Mouse (Mus musculus): ENCODE measurements at regions not wholly inside any gene's neighbourhood (a gene's known extent, or its start where the extent isn't known, plus 50 kb on each side); places are given as distances from the start of the nearest gene placed in this dataset.

GRCm38 (mm10) chr1:45575131-45575530, 72.0 kb upstream of the Col5a2 start:
- Histone ChIP-seq H3K9me3 (ENCODE audit: control insufficient read depth, low read length) (no peaks in the 10 kb centered on the region), H3K4me2 (ENCODE audit: low read length) (no peak overlapping the region), H3K27ac (ENCODE audit: low read length) (no peak overlapping the region), H3K36me3 (ENCODE audit: control insufficient read depth, insufficient read depth) (no peaks in the 10 kb centered on the region), H3K9ac (replicated peaks; ENCODE audit: low read depth, low read length) (no peak overlapping the region), H3K27me3 (replicated peaks; ENCODE audit: control insufficient read depth, insufficient read depth, low read length) (no peaks in the 10 kb centered on the region), H3K4me1 (replicated peaks; ENCODE audit: control insufficient read depth, insufficient read depth, low read length) (no peaks in the 10 kb centered on the region), H3K4me3 (replicated peaks; ENCODE audit: low read length) (no peak overlapping the region)
- WGBS = 2% methylated on average over 3 of the region's 3 CpGs
- no peak for ATAC-seq

DNA sequence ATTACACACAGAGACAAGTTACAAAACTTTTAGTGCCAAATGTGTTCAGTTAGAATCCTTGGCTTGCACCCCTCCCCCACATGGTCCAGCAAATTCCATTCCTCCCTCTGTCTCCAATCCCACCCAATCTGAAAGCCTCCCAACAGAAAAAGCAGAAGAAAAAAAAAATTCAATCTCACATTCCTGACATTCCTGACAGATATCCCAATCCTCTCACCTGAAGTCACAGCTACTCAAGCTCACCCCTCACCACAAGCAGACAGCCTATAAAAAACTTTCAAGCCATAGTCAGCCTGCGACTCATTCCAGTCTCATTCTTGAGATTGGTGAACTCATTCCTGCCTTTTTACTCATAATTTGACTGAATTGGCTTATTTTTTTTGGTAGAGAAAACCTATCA, 77.4 kb upstream of the Col5a2 start:
- WGBS = 97% methylated on average over 1 of the region's 1 CpGs
- no peak for ATAC-seq
- Histone ChIP-seq H3K4me1 (replicated peaks; ENCODE audit: control insufficient read depth, insufficient read depth, low read length) (no peaks in the 10 kb centered on the region), H3K27me3 (replicated peaks; ENCODE audit: control insufficient read depth, insufficient read depth, low read length) (no peaks in the 10 kb centered on the region), H3K9ac (replicated peaks; ENCODE audit: low read depth, low read length) (no peak overlapping the region), H3K9me3 (ENCODE audit: control insufficient read depth, low read length) (no peaks in the 10 kb centered on the region), H3K4me2 (ENCODE audit: low read length) (no peak overlapping the region), H3K36me3 (ENCODE audit: control insufficient read depth, insufficient read depth) (no peaks in the 10 kb centered on the region), H3K4me3 (replicated peaks; ENCODE audit: low read length) (no peak overlapping the region), H3K27ac (ENCODE audit: low read length) (no peak overlapping the region)

DNA sequence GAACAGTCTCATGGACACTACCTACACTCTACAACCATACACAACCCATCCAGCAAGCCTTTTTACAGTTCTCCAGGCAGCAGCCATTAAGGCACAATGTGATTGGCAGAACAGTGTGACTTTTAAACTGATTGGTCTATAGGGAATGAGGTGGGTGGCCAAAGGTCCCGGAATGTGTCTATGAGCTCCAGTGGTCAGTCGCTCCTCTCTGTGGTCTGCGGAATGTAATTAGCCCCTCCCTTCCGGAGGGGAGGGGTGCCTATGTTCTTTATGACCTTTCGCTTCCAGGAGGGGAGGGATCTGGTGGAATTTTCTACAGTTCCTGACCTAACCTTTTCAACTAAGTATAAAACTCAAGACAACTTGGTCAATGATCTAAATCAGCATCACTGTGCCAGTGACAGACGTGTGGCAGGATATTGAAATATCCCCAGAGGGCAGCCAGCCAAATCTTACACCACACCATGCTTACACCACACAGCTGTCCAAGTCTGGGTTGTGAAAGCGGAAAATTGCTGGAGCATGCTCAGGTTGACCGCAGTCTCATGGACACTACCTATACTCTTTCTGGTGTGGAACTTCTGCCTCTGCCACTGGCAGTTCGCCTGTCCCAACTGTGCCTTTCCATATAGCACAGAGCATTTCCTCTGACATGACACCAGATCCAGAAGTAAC, 84.4 kb upstream of the Col5a2 start:
- H3K27me3 ChIP-seq (replicated peaks; ENCODE audit: control insufficient read depth, insufficient read depth, low read length) = no peaks in the 10 kb centered on the region
- no peaks in the 10 kb centered on the region for H3K9me3 ChIP-seq (ENCODE audit: control insufficient read depth, low read length)
- H3K27ac ChIP-seq (ENCODE audit: low read length) = no peak overlapping the region
- no peaks in the 10 kb centered on the region for H3K4me1 ChIP-seq (replicated peaks; ENCODE audit: control insufficient read depth, insufficient read depth, low read length)
- no peaks in the 10 kb centered on the region for H3K36me3 ChIP-seq (ENCODE audit: control insufficient read depth, insufficient read depth)
- WGBS = 80% methylated on average over 9 of the region's 9 CpGs
- no peak for ATAC-seq
- no peak overlapping the region for H3K9ac ChIP-seq (replicated peaks; ENCODE audit: low read depth, low read length)
- no peak overlapping the region for H3K4me3 ChIP-seq (replicated peaks; ENCODE audit: low read length)
- no peak overlapping the region for H3K4me2 ChIP-seq (ENCODE audit: low read length)

DNA sequence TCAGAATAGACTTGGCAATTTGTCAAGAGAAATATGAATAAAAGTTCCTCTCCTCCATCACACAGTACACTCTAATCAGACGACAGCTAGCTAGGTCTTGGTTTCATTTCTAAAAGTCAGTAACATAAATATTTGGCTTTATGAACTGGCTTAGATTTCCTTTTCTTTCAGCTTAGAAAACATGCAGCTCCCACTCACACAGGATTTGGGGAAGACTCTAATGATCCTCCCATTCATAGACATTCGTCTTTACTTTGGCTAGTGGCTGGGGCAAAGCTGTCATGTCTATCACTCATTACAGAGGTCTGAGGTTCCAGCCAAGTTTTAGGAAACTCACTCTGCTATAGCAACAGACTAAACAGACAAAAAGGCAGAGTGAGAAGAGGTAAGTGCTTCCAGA, 94.2 kb upstream of the Col5a2 start:
- no peak overlapping the region for H3K27ac ChIP-seq (ENCODE audit: low read length)
- H3K4me1 ChIP-seq (replicated peaks; ENCODE audit: control insufficient read depth, insufficient read depth, low read length) = no peaks in the 10 kb centered on the region
- no peak overlapping the region for H3K4me2 ChIP-seq (ENCODE audit: low read length)
- WGBS = 45% methylated on average over 2 of the region's 2 CpGs
- no peak for ATAC-seq
- H3K36me3 ChIP-seq (ENCODE audit: control insufficient read depth, insufficient read depth) = no peaks in the 10 kb centered on the region
- no peaks in the 10 kb centered on the region for H3K9me3 ChIP-seq (ENCODE audit: control insufficient read depth, low read length)
- H3K9ac ChIP-seq (replicated peaks; ENCODE audit: low read depth, low read length) = no peak overlapping the region
- no peak overlapping the region for H3K4me3 ChIP-seq (replicated peaks; ENCODE audit: low read length)
- no peaks in the 10 kb centered on the region for H3K27me3 ChIP-seq (replicated peaks; ENCODE audit: control insufficient read depth, insufficient read depth, low read length)

- no peak for ATAC-seq
- 74% methylated on average over 1 of the region's 1 CpGs for WGBS
Measured at GRCm38 (mm10) chr1:45599421-45599820, 96.3 kb upstream of the Col5a2 start.

DNA sequence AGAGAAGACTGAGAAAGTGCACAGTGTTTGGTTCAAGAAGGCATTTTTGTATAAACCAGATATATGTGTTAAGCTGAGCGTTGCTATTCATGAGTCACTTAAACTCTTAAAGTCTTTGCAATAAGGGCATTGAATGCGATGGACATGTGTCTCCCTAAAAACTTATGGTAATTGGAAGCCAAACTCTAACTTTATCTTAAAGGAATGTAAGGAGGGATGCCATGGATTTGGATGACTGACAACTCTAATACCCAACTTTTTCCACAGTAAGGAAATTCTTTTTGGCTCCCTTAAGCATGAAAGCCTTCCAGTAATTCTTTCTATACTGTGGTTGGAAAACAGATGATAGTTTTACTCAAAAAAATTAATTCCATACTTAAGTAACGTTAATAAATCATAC, 96.9 kb upstream of the Col5a2 start:
- Histone ChIP-seq H3K4me2 (ENCODE audit: low read length) (no peak overlapping the region), H3K36me3 (ENCODE audit: control insufficient read depth, insufficient read depth) (no peaks in the 10 kb centered on the region), H3K4me3 (replicated peaks; ENCODE audit: low read length) (no peak overlapping the region), H3K27me3 (replicated peaks; ENCODE audit: control insufficient read depth, insufficient read depth, low read length) (no peaks in the 10 kb centered on the region), H3K4me1 (replicated peaks; ENCODE audit: control insufficient read depth, insufficient read depth, low read length) (no peaks in the 10 kb centered on the region), H3K9me3 (ENCODE audit: control insufficient read depth, low read length) (no peaks in the 10 kb centered on the region), H3K27ac (ENCODE audit: low read length) (no peak overlapping the region), H3K9ac (replicated peaks; ENCODE audit: low read depth, low read length) (no peak overlapping the region)
- ATAC-seq = no peak
- 89% methylated on average over 3 of the region's 3 CpGs for WGBS

More at GRCm38 (mm10) chr1:45599421-45599820, 96.3 kb upstream of the Col5a2 start:
- Histone ChIP-seq H3K4me3 (replicated peaks; ENCODE audit: low read length) (no peak overlapping the region), H3K36me3 (ENCODE audit: control insufficient read depth, insufficient read depth) (no peaks in the 10 kb centered on the region), H3K4me2 (ENCODE audit: low read length) (no peak overlapping the region), H3K9me3 (ENCODE audit: control insufficient read depth, low read length) (no peaks in the 10 kb centered on the region), H3K27ac (ENCODE audit: low read length) (no peak overlapping the region), H3K27me3 (replicated peaks; ENCODE audit: control insufficient read depth, insufficient read depth, low read length) (no peaks in the 10 kb centered on the region), H3K4me1 (replicated peaks; ENCODE audit: control insufficient read depth, insufficient read depth, low read length) (no peaks in the 10 kb centered on the region), H3K9ac (replicated peaks; ENCODE audit: low read depth, low read length) (no peak overlapping the region)

DNA sequence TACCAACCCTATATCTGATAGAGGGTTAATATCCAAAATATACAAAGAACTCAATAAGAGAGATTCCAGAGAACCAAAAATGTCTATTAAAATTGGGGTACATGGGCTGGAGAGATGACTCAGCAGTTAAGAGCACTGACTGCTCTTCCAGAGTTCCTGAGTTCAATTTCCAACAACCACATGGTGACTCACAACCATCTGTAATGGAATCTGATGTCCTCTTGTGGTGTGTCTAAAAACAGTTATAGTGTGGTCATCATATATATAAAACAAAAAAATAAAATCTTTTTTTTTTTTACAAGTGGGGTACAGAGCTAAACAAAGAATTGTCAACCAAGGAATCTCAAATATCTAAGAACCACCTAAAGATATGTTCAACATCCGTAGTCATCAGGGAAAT, 102.5 kb upstream of the Col5a2 start:
- Histone ChIP-seq H3K27ac (ENCODE audit: low read length) (no peak overlapping the region), H3K36me3 (ENCODE audit: control insufficient read depth, insufficient read depth) (no peaks in the 10 kb centered on the region), H3K9me3 (ENCODE audit: control insufficient read depth, low read length) (no peaks in the 10 kb centered on the region), H3K27me3 (replicated peaks; ENCODE audit: control insufficient read depth, insufficient read depth, low read length) (no peaks in the 10 kb centered on the region), H3K9ac (replicated peaks; ENCODE audit: low read depth, low read length) (no peak overlapping the region), H3K4me2 (ENCODE audit: low read length) (no peak overlapping the region), H3K4me3 (replicated peaks; ENCODE audit: low read length) (no peak overlapping the region), H3K4me1 (replicated peaks; ENCODE audit: control insufficient read depth, insufficient read depth, low read length) (no peaks in the 10 kb centered on the region)
- no peak for ATAC-seq
- 89% methylated on average over 1 of the region's 1 CpGs for WGBS

- Histone ChIP-seq H3K27me3 (replicated peaks; ENCODE audit: control insufficient read depth, insufficient read depth, low read length) (no peaks in the 10 kb centered on the region), H3K36me3 (ENCODE audit: control insufficient read depth, insufficient read depth) (no peaks in the 10 kb centered on the region), H3K27ac (ENCODE audit: low read length) (no peak overlapping the region), H3K9me3 (ENCODE audit: control insufficient read depth, low read length) (no peaks in the 10 kb centered on the region), H3K4me2 (ENCODE audit: low read length) (no peak overlapping the region), H3K9ac (replicated peaks; ENCODE audit: low read depth, low read length) (no peak overlapping the region), H3K4me1 (replicated peaks; ENCODE audit: control insufficient read depth, insufficient read depth, low read length) (no peaks in the 10 kb centered on the region), H3K4me3 (replicated peaks; ENCODE audit: low read length) (no peak overlapping the region)
- ATAC-seq = no peak
Measured at GRCm38 (mm10) chr1:45608316-45608715, 105.2 kb upstream of the Col5a2 start.

GRCm38 (mm10) chr1:45619008-45619407, 115.9 kb upstream of the Col5a2 start:
- no peaks in the 10 kb centered on the region for H3K36me3 ChIP-seq (ENCODE audit: control insufficient read depth, insufficient read depth)
- no peak overlapping the region for H3K27ac ChIP-seq (ENCODE audit: low read length)
- H3K27me3 ChIP-seq (replicated peaks; ENCODE audit: control insufficient read depth, insufficient read depth, low read length) = no peaks in the 10 kb centered on the region
- no peak overlapping the region for H3K9ac ChIP-seq (replicated peaks; ENCODE audit: low read depth, low read length)
- H3K4me3 ChIP-seq (replicated peaks; ENCODE audit: low read length) = no peak overlapping the region
- no peaks in the 10 kb centered on the region for H3K9me3 ChIP-seq (ENCODE audit: control insufficient read depth, low read length)
- no peaks in the 10 kb centered on the region for H3K4me1 ChIP-seq (replicated peaks; ENCODE audit: control insufficient read depth, insufficient read depth, low read length)
- 77% methylated on average over 2 of the region's 2 CpGs for WGBS
- H3K4me2 ChIP-seq (ENCODE audit: low read length) = no peak overlapping the region
- no peak for ATAC-seq

DNA sequence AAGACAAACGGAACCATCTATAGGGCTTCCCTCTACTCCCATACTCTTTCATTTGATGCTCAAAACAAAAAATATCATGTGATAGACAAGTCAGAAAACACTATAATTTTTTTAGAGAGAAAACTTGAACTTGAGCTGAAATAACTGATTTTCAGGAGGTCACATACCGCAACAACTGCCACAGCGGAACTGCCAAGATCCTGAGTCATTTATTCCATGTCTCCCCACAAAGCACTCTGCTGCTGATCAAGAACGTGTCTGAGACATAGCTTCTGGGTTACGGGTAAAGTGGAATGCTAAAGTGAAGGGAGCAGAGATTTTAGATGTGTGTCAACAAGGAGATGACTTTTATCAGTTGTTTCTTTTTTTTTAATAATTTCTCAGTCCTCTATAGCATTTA, 122.8 kb upstream of the Col5a2 start:
- no peak overlapping the region for H3K4me3 ChIP-seq (replicated peaks; ENCODE audit: low read length)
- no peaks in the 10 kb centered on the region for H3K27me3 ChIP-seq (replicated peaks; ENCODE audit: control insufficient read depth, insufficient read depth, low read length)
- 87% methylated on average over 5 of the region's 5 CpGs for WGBS
- H3K27ac ChIP-seq (ENCODE audit: low read length) = no peak overlapping the region
- H3K4me2 ChIP-seq (ENCODE audit: low read length) = no peak overlapping the region
- ATAC-seq = no peak
- H3K9me3 ChIP-seq (ENCODE audit: control insufficient read depth, low read length) = no peaks in the 10 kb centered on the region
- no peaks in the 10 kb centered on the region for H3K36me3 ChIP-seq (ENCODE audit: control insufficient read depth, insufficient read depth)
- no peak overlapping the region for H3K9ac ChIP-seq (replicated peaks; ENCODE audit: low read depth, low read length)
- no peaks in the 10 kb centered on the region for H3K4me1 ChIP-seq (replicated peaks; ENCODE audit: control insufficient read depth, insufficient read depth, low read length)

Measured in forebrain, embryonic 16.5 days (tissue).